Mouse (Mus musculus) ovary, postnatal 36 days (tissue): ENCODE measurements around the gene Sec14l4.

Experiments used
- DNase-seq: peaks from one replicate; pipeline ENCODE4 v3.0.0; 2022; ENCODE audit warnings: low spot score, mixed read lengths

The Sec14l4 gene

GRCm38 (mm10) chr11:4078267-4078933, 47.1 kb downstream of the Sec14l4 start:
- no peak for DNase-seq

- peak; percentile 23 for DNase-seq
These were observed 49.0 kb downstream of the Sec14l4 start for GRCm38 (mm10) chr11:4080219-4080618.

GRCm38 (mm10) chr11:4083316-4084078, 52.2 kb downstream of the Sec14l4 start:
- DNase-seq: no peak

- no peak for DNase-seq
These were observed 55.0 kb downstream of the Sec14l4 start for GRCm38 (mm10) chr11:4086246-4086645.

GRCm38 (mm10) chr11:4087267-4087666, 56.0 kb downstream of the Sec14l4 start:
- no peak for DNase-seq

GRCm38 (mm10) chr11:4093459-4094377, 62.5 kb downstream of the Sec14l4 start:
- no peak for DNase-seq

GRCm38 (mm10) chr11:4094378-4095170, 63.3 kb downstream of the Sec14l4 start:
- peak; percentile 55 for DNase-seq

- DNase-seq: peak; percentile 68
These were observed 64.2 kb downstream of the Sec14l4 start, which contains the start of gene Mtfp1 for GRCm38 (mm10) chr11:4095171-4096053. Mtfp1 (minus strand) TSS chr11:4095445.

GRCm38 (mm10) chr11:4096054-4096984, 65.1 kb downstream of the Sec14l4 start:
- DNase-seq: peak; percentile 99

GRCm38 (mm10) chr11:4097091-4097621, 65.9 kb downstream of the Sec14l4 start:
- DNase-seq: peak; percentile 18
